Comparison of ENCODE assay signal across 11 mouse cellular contexts in genomic region chr1:61530166-61530565, GRCm38 (mm10).
DNase-seq lines count a peak whose midpoint lies in the region; ATAC-seq lines count a peak whose summit lies in the region.
"Had no signal": no experiment of that assay in that cellular context is flagged by ENCODE, and none has a peak within 500 bp of the region (broad histone marks: within the 10 kb centered on the region; RNA-seq: fewer than 3 reads in every experiment).

No protein-coding gene starts in this region.

- H3K36me3 ChIP-seq in embryonic facial prominence, embryonic 12.5 days, result no peaks in the 10 kb centered on the region
- H3K36me3 ChIP-seq: intestine, embryonic 15.5 days; limb, embryonic 13.5 days had no signal

- H3K27ac ChIP-seq in embryonic facial prominence, embryonic 12.5 days, result 0 out of 2 replicates have a peak overlapping the region, but pooled peaks have one; percentile 17
- H3K27ac ChIP-seq: intestine, embryonic 15.5 days; limb, embryonic 13.5 days had no signal

- 33% methylated on average over 3 of the region's 3 CpGs for WGBS in embryonic facial prominence, embryonic 12.5 days

- no peaks in the 10 kb centered on the region for H3K9me3 ChIP-seq in embryonic facial prominence, embryonic 12.5 days
- H3K9me3 ChIP-seq: intestine, embryonic 15.5 days; limb, embryonic 13.5 days had no signal

- H3K9ac ChIP-seq in embryonic facial prominence, embryonic 12.5 days, result peak overlapping the region; percentile 12; the same call in 1 of the 2 replicates
- H3K9ac ChIP-seq: intestine, embryonic 15.5 days; limb, embryonic 13.5 days had no signal

- H3K4me3 ChIP-seq in embryonic facial prominence, embryonic 12.5 days, result no peak overlapping the region
- H3K4me3 ChIP-seq: intestine, embryonic 15.5 days; limb, embryonic 13.5 days had no signal

- H3K4me2 ChIP-seq in embryonic facial prominence, embryonic 12.5 days (replicated peaks), result no peak overlapping the region
- H3K4me2 ChIP-seq: intestine, embryonic 15.5 days; limb, embryonic 13.5 days had no signal

- no peak for ATAC-seq in embryonic facial prominence, embryonic 12.5 days (ENCODE audit: insufficient number of reproducible peaks, insufficient read depth, low FRiP score, low TSS enrichment)
- ATAC-seq: intestine, embryonic 15.5 days had no signal

- peaks cover 11% of the 10 kb centered on the region for H3K4me1 ChIP-seq in embryonic facial prominence, embryonic 12.5 days

- peak; percentile 19 to 27 for DNase-seq in right cerebral cortex, postnatal 10 days (ENCODE audit: low spot score in 2 of 2)
- DNase-seq in right cerebral cortex, adult 2 months (ENCODE audit: low spot score in 2 of 2), result no peak
- peak; percentile 16 for DNase-seq in hindlimb bud, embryonic 11.5 days (ENCODE audit: extremely low spot score, low read depth, low spot score)
- no peak for DNase-seq in frontal cortex, postnatal 36 days (ENCODE audit: low spot score in 2 of 2)
- DNase-seq in spleen, adult 12 weeks (ENCODE audit: low spot score), result no peak
- no peak for DNase-seq in kidney, postnatal 25 days
- DNase-seq: right cerebral cortex, postnatal 14 days; thymus, postnatal 4 days had no signal

- H3K27me3 ChIP-seq in embryonic facial prominence, embryonic 12.5 days, result no peaks in the 10 kb centered on the region
- H3K27me3 ChIP-seq: intestine, embryonic 15.5 days; limb, embryonic 13.5 days had no signal

Comparison
In these comparisons a context has a peak if more than half of its experiments do, and no peak if none do; other contexts are left out.
1. DNase-seq: peak in right cerebral cortex, postnatal 10 days (2 of 2) and hindlimb bud, embryonic 11.5 days (single experiment); none in right cerebral cortex, adult 2 months (0 of 2), frontal cortex, postnatal 36 days (0 of 2), spleen, adult 12 weeks (single experiment) and kidney, postnatal 25 days (0 of 2).